Mouse (Mus musculus) stomach, embryonic 16.5 days (tissue): ENCODE measurements at regions not wholly inside any gene's neighbourhood (a gene's known extent, or its start where the extent isn't known, plus 50 kb on each side); places are given as distances from the start of the nearest gene placed in this dataset.

Experiments
- ATAC-seq: fragments of 200-750 bp; cut with Nextera tagmentation; 2 replicates; pipeline ENCODE4 v1.8.0; 2017; ENCODE audit warnings: moderate number of reproducible peaks, moderate TSS enrichment; ENCODE audit not compliant: insufficient read depth, low FRiP score
- H3K27ac ChIP-seq: fragments of 300-500 bp; sonication (generic); 2 replicates; pipeline ENCODE4 v1.5.1; 2014; ENCODE audit warnings: low read length
- H3K27me3 ChIP-seq: fragments of 300-500 bp; sonication (generic); 2 replicates; pipeline ENCODE4 v1.6.1; 2014; ENCODE audit warnings: low read length, control low read depth, mixed read lengths; ENCODE audit not compliant: control insufficient read depth, insufficient read depth
- H3K36me3 ChIP-seq: fragments of 300-500 bp; sonication (generic); 2 replicates; pipeline ENCODE4 v1.6.1; 2014; ENCODE audit warnings: low read length; ENCODE audit not compliant: control insufficient read depth, insufficient read depth
- H3K4me1 ChIP-seq: fragments of 300-500 bp; sonication (generic); 2 replicates; pipeline ENCODE4 v1.6.1; 2014; ENCODE audit warnings: low read length, control low read depth, mixed read lengths; ENCODE audit not compliant: control insufficient read depth, insufficient read depth
- H3K4me2 ChIP-seq: fragments of 300-500 bp; sonication (generic); 2 replicates; pipeline ENCODE4 v1.6.1; 2014; ENCODE audit warnings: low read depth, low read length, mixed read lengths
- H3K4me3 ChIP-seq: fragments of 300-500 bp; sonication (generic); replicated peaks from 2 replicates; pipeline ENCODE4 v1.5.1; 2014; ENCODE audit warnings: mild to moderate bottlenecking, low read length
- H3K9ac ChIP-seq: fragments of 300-500 bp; sonication (generic); 2 replicates; pipeline ENCODE4 v1.6.1; 2014; ENCODE audit warnings: low read length
- H3K9me3 ChIP-seq: fragments of 300-500 bp; sonication (generic); replicated peaks from 2 replicates; pipeline ENCODE4 v1.6.1; 2016; ENCODE audit warnings: low read length, control low read depth; ENCODE audit not compliant: control insufficient read depth
- WGBS: fragments of 180-500 bp; shearing (Covaris S2); extraction: QIAGEN DNeasy Blood & Tissue Kit; methylation state at CpG from one replicate; pipeline ENCODE4 v1.1.7; 2014; 5-methylcytosine and 5-hydroxymethylcytosine counted together

DNA sequence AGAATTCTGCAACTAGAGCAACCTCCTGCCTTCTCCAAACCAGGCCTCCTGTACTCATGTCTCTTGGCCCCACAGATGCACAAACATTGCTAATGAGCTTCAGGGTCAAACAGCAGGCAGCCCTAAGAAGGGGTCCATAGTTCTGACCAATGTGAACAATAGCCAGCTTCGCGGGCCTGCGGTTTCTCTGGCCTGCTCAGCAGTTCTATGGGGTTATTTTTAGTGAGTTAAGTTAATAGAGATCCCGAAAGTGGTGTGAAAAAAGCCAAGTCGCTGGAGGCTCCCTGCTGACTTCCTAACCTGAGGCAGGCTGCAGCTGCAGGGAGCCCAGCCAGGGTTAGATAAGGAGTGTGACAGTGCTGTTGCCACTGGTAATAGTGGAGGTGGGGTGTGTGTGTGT is 106.6 kb downstream of the Pdcd6ip start:
- H3K27me3 ChIP-seq = no peaks in the 10 kb centered on the region
- no peak overlapping the region for H3K27ac ChIP-seq
- ATAC-seq = no peak
- no peaks in the 10 kb centered on the region for H3K9me3 ChIP-seq
- 25% methylated on average over 5 of the region's 5 CpGs for WGBS
- no peaks in the 10 kb centered on the region for H3K4me1 ChIP-seq
- H3K9ac ChIP-seq = no peak overlapping the region
- no peak overlapping the region for H3K4me3 ChIP-seq
- no peak overlapping the region for H3K4me2 ChIP-seq
- no peaks in the 10 kb centered on the region for H3K36me3 ChIP-seq

DNA sequence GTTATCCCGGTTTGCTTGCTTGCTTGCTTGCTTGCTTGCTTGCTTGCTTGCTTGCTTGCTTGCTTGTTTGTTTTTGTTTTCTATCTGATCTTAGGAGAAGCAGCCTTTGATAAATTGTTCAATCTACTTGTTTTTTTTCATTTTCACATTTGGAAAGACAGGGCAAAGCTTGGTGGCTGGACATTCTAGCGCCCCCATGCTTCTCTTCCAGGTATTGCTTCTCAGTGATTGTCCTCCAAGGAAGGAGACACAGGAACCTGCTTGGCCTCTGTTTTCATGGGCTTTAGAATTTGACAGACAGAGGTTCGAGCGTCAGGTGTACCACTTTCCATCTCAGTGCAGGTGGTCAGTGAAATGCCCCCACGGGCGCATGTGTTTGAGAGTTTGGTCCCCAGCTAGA is 120.8 kb downstream of the Pdcd6ip start:
- whole genome bisulfite sequencing = 62% methylated on average over 6 of the region's 6 CpGs
- Histone ChIP-seq H3K9ac (no peak overlapping the region), H3K27ac (no peak overlapping the region), H3K4me3 (no peak overlapping the region), H3K9me3 (no peaks in the 10 kb centered on the region), H3K36me3 (no peaks in the 10 kb centered on the region), H3K4me1 (no peaks in the 10 kb centered on the region), H3K27me3 (no peaks in the 10 kb centered on the region), H3K4me2 (no peak overlapping the region)
- ATAC-seq = no peak

DNA sequence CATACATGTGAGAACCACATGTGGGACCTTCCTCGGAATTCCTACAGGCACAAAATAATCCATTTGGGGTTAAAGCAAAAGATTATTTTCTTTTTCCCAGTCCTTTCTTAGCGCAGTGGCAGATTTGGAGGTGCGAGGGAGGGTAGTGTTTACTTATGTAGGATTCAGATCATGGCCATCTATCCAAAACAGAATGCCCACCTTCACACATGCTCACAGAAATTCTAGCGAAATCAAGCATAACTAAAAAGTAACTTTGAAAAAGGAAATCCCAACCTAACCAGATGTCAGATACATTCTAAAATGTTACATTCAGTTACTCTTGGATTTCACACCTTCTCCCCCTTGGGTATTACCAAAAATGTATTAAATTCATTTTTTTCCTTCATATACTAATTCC is 121.6 kb downstream of the Pdcd6ip start:
- Histone ChIP-seq H3K4me2 (no peak overlapping the region), H3K27ac (no peak overlapping the region), H3K4me3 (no peak overlapping the region), H3K9me3 (no peaks in the 10 kb centered on the region), H3K36me3 (no peaks in the 10 kb centered on the region), H3K9ac (no peak overlapping the region), H3K27me3 (no peaks in the 10 kb centered on the region), H3K4me1 (no peaks in the 10 kb centered on the region)
- WGBS = 85% methylated on average over 4 of the region's 4 CpGs
- no peak for ATAC-seq

DNA sequence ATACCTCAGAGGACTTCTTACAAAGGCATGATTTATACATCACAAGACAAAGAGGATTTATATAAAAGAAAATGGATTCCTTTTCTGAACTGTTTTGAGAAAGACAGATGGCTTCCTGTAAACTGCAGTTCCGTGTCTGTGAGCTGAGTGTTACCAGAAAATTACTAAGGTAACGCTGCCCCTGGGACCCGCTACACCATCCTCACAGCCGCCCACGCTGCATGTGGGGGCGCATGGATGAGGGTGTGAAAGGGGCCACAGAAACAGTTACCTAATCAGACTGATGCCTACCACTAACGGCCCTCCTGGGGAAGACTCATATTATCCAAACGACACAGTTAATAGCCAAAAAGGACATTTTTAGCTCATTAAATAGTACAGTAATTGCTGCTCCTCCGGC is 129.8 kb downstream of the Pdcd6ip start:
- Histone ChIP-seq H3K4me1 (no peaks in the 10 kb centered on the region), H3K9me3 (no peaks in the 10 kb centered on the region), H3K36me3 (no peaks in the 10 kb centered on the region), H3K27me3 (no peaks in the 10 kb centered on the region), H3K9ac (no peak overlapping the region), H3K4me3 (no peak overlapping the region), H3K27ac (no peak overlapping the region), H3K4me2 (no peak overlapping the region)
- 76% methylated on average over 9 of the region's 9 CpGs for WGBS
- no peak for ATAC-seq

DNA sequence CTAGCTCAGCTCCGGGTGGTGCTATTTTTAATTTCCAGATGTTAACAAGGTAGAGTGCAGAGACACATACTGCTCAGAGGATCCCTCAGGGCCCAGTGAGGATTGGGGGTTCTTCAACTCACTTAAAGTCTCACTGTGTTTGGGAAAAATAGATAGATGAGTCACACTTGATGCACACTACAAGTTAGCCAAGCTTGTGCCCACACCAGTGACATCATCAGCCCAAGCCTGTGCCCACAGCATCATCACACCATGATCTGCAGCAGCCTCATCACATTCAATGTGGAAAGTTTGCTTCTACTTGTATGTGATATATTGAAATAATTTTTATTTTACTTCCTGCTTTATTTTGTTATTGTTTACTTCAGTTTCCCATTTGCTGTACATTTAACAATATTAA is 139.2 kb downstream of the Pdcd6ip start:
- H3K4me1 ChIP-seq = no peaks in the 10 kb centered on the region
- no peaks in the 10 kb centered on the region for H3K27me3 ChIP-seq
- H3K9ac ChIP-seq = no peak overlapping the region
- WGBS = 77% methylated on average over 1 of the region's 1 CpGs
- H3K36me3 ChIP-seq = no peaks in the 10 kb centered on the region
- H3K27ac ChIP-seq = no peak overlapping the region
- H3K4me3 ChIP-seq = no peak overlapping the region
- H3K4me2 ChIP-seq = no peak overlapping the region
- ATAC-seq = no peak
- H3K9me3 ChIP-seq = no peaks in the 10 kb centered on the region

DNA sequence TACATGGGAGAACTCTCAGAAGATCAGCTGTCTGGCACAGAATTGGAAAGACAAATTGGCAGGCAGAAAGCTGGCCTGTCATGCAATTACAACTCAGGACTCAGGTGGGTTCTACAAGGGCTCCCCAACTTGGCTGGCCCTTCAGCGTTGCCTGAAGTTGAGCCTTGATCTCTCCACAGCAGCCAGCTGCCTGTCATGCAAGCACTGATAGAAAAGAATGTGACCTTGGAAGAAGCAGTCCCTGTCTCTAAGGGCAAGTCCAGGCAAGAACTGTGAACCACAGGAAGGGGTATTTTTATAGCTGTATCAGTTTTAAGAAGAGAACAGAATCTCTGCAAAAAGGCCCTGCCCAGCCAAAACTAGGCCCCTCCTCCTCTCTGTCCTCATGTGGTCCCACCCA is 140.4 kb downstream of the Pdcd6ip start:
- Histone ChIP-seq H3K4me3 (no peak overlapping the region), H3K36me3 (no peaks in the 10 kb centered on the region), H3K27me3 (no peaks in the 10 kb centered on the region), H3K4me1 (no peaks in the 10 kb centered on the region), H3K27ac (no peak overlapping the region), H3K9ac (no peak overlapping the region), H3K9me3 (no peaks in the 10 kb centered on the region), H3K4me2 (no peak overlapping the region)
- ATAC-seq = no peak
- WGBS = 70% methylated on average over 1 of the region's 1 CpGs

DNA sequence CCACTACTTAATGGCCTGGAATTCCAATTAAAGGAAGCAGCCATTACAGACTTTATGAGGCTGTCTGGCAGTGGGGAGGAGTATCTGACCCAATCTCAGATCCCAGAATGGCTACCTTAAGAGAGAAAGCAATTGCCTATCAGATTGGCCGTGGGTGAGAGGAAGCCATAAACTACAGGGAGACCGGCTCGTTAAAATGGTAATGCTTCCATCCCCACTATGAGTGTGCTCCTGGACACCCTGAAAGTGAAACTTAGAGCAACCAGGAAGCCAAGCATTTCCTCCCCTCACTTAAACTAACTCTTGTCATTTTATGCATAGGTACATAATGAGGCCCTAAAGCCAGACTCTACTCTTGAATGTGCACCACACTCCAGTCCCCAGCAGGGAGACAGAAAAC is 141.4 kb downstream of the Pdcd6ip start:
- Histone ChIP-seq H3K36me3 (no peaks in the 10 kb centered on the region), H3K9ac (no peak overlapping the region), H3K4me1 (no peaks in the 10 kb centered on the region), H3K27ac (no peak overlapping the region), H3K4me3 (no peak overlapping the region), H3K9me3 (no peaks in the 10 kb centered on the region), H3K4me2 (no peak overlapping the region), H3K27me3 (no peaks in the 10 kb centered on the region)
- no peak for ATAC-seq
- 75% methylated on average over 3 of the region's 3 CpGs for WGBS

DNA sequence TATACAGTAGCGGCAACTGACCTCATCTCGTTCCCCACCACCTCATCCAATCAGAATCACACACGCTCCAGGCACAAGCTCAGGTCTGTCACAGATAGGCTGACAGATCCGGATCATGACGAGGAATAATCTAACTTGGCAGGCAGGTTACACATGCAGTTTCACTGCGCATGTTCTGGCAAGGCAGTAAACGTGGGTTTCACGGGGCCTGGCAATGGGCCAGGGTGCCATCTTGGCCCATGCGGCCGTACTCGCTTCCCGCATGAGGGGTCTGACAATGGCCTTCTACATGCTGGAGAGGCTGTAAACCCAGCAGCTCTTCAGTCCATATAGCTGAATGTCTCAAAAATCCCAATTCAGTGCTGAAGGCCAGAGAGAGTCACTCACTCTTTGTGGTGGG is 154.1 kb downstream of the Pdcd6ip start:
- Histone ChIP-seq H3K36me3 (no peaks in the 10 kb centered on the region), H3K9ac (no peak overlapping the region), H3K9me3 (no peaks in the 10 kb centered on the region), H3K27me3 (no peaks in the 10 kb centered on the region), H3K4me2 (no peak overlapping the region), H3K27ac (no peak overlapping the region), H3K4me1 (no peaks in the 10 kb centered on the region), H3K4me3 (no peak overlapping the region)
- ATAC-seq = no peak
- 91% methylated on average over 12 of the region's 12 CpGs for WGBS

DNA sequence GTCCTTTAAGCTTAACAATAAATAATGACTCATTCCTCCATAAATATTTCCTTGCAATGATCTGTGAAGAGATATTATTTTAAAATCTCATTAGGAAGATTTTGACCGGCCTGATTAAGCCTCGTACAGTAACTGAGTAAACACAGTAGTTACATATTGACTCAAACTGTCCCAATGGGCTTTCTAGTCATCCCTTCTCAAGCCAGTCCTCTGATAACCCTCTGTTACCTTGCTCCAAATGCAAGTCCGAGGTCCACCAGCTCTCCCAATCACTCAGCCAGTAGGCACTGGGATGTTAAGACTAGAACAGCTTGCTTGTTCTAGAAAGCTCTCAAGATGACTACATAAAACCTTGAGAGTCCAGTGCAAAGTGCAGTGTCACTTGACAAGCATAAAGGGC is 160.6 kb downstream of the Pdcd6ip start:
- ATAC-seq = no peak
- Histone ChIP-seq H3K9ac (no peak overlapping the region), H3K27me3 (no peaks in the 10 kb centered on the region), H3K4me1 (no peaks in the 10 kb centered on the region), H3K4me3 (no peak overlapping the region), H3K36me3 (no peaks in the 10 kb centered on the region), H3K27ac (no peak overlapping the region), H3K4me2 (no peak overlapping the region), H3K9me3 (no peaks in the 10 kb centered on the region)
- 50% methylated on average over 3 of the region's 3 CpGs for WGBS

DNA sequence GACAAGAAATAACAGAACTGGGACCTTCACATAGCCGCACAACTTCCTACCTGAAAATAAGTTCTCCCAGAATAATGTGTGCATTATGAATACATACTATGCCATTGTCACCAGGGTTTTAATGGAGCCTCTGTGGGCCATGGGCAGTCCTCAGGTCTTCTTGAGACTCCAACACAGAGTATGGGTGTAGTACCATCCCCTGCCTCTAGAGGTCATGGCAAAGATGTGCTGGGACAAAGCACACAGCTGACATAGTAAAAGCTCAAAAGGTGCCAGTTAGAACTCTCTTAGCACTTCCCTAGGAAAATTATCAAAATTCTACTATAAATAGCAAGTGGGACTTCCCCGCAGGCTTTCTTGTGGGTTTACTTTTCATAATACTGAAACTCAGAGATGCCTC is 179.5 kb downstream of the Pdcd6ip start:
- 79% methylated on average over 2 of the region's 2 CpGs for WGBS
- H3K9ac ChIP-seq = no peak overlapping the region
- no peak overlapping the region for H3K27ac ChIP-seq
- H3K36me3 ChIP-seq = no peaks in the 10 kb centered on the region
- H3K27me3 ChIP-seq = no peaks in the 10 kb centered on the region
- no peak for ATAC-seq
- H3K4me1 ChIP-seq = no peaks in the 10 kb centered on the region
- no peak overlapping the region for H3K4me3 ChIP-seq
- H3K4me2 ChIP-seq = no peak overlapping the region
- no peaks in the 10 kb centered on the region for H3K9me3 ChIP-seq
